Mouse (Mus musculus): ENCODE measurements at regions not wholly inside any gene's neighbourhood (a gene's known extent, or its start where the extent isn't known, plus 50 kb on each side); places are given as distances from the start of the nearest gene placed in this dataset.

GRCm38 (mm10) chr14:45746176-45746575 is 88.2 kb upstream of the Ddhd1 start:
- TF ChIP-seq POLR2A (IDR thresholded peaks at IDR 0.05; ENCODE audit: control insufficient read depth, low read depth, low read length) (no peak), CTCF (IDR thresholded peaks at IDR 0.05; ENCODE audit: control insufficient read depth, insufficient read depth, insufficient replicate concordance, low read depth, low read length) (no peak)
